Mouse (Mus musculus) adrenal gland, adult 2 months (tissue): ENCODE data around the gene Dtd2. TPM values are rescaled to one million over a fixed set of nuclear protein-coding genes. Genes with fewer than 3 reads are reported as not detected.

Experiments
- DNase-seq: peaks from one replicate; pipeline ENCODE4 v3.0.0; 2021
- long read RNA-seq: library from polyadenylated mRNA; stranded (forward); transcript quantifications from one replicate; pipeline ENCODE4 v2.0.0, GENCODE M21; 2021
- polyA plus RNA-seq: library from polyadenylated mRNA; depleted of rRNA; stranded (reverse); fragments of >200 nt; gene quantifications from 2 replicates; pipeline ENCODE4 v1.2.3, GENCODE M21; 2012; rRNA removed
- total RNA-seq, 2 experiments: library from RNA; stranded (reverse); gene quantifications; 2 replicates each; pipeline ENCODE4 v1.2.3; 2021

The Dtd2 gene
- 10 to 100 TPM; 16.1 to 22.5 TPM for total RNA-seq
- polyA plus RNA-seq: 10.3 and 16.5 TPM in 2 replicates
- long read RNA-seq, transcript Dtd2-201 (3 exons, 2,564 nt): major isoform, 18 of 24 reads
- long read RNA-seq, partial matches to known transcripts: 1 of 24 reads
- long read RNA-seq, other reads (novel, unspliced or antisense): 5 of 24 reads

- peak; percentile 93 for DNase-seq
Observed at GRCm38 (mm10) chr12:52005877-52006632, at the start of gene Dtd2. TSS of gene Dtd2 (minus strand) at chr12:52006501.

- DNase-seq: no peak
Observed at GRCm38 (mm10) chr12:52049324-52049723, 43.0 kb upstream of the Dtd2 start.

- no peak for DNase-seq
Observed at GRCm38 (mm10) chr12:52046371-52046770, 40.1 kb upstream of the Dtd2 start.

GRCm38 (mm10) chr12:52042818-52043336 is 36.6 kb upstream of the Dtd2 start:
- peak; percentile 62 for DNase-seq

GRCm38 (mm10) chr12:52038352-52038751 is 32.1 kb upstream of the Dtd2 start:
- no peak for DNase-seq

- DNase-seq: no peak
Observed at GRCm38 (mm10) chr12:52034956-52035355, 28.7 kb upstream of the Dtd2 start.

GRCm38 (mm10) chr12:52032276-52032675 is 26.0 kb upstream of the Dtd2 start:
- no peak for DNase-seq

GRCm38 (mm10) chr12:52027963-52028362 is 21.7 kb upstream of the Dtd2 start, which contains the start of gene Gpr33:
TSS of gene Gpr33 (minus strand) at chr12:52028063.
- no peak for DNase-seq

- DNase-seq: no peak
Observed at GRCm38 (mm10) chr12:52014494-52015029, 8.3 kb upstream of the Dtd2 start.

- DNase-seq: peak; percentile 51
Observed at GRCm38 (mm10) chr12:52014044-52014443, 7.7 kb upstream of the Dtd2 start.

- no peak for DNase-seq
Observed at GRCm38 (mm10) chr12:52013274-52013673, 7.0 kb upstream of the Dtd2 start.

GRCm38 (mm10) chr12:52012159-52012558 is 5.9 kb upstream of the Dtd2 start:
- DNase-seq: no peak

GRCm38 (mm10) chr12:52010630-52010961 is 4.3 kb upstream of the Dtd2 start:
- DNase-seq: no peak

GRCm38 (mm10) chr12:52009928-52010629 is 3.8 kb upstream of the Dtd2 start:
- DNase-seq: no peak

- DNase-seq: no peak
Observed at GRCm38 (mm10) chr12:52006633-52006994, 313 bp upstream of the Dtd2 start.

- no peak for DNase-seq
Observed at GRCm38 (mm10) chr12:52002746-52003145, 3.6 kb downstream of the Dtd2 start.

- peak; percentile 68 for DNase-seq
Observed at GRCm38 (mm10) chr12:52001544-52001943, 4.8 kb downstream of the Dtd2 start.

GRCm38 (mm10) chr12:51998366-51998932 is 7.9 kb downstream of the Dtd2 start:
- no peak for DNase-seq

GRCm38 (mm10) chr12:51995738-51996536 is 10.4 kb downstream of the Dtd2 start:
- no peak for DNase-seq

- no peak for DNase-seq
Observed at GRCm38 (mm10) chr12:51990629-51991028, 15.7 kb downstream of the Dtd2 start.

GRCm38 (mm10) chr12:51988536-51988935 is 17.8 kb downstream of the Dtd2 start:
- peak; percentile 51 for DNase-seq

GRCm38 (mm10) chr12:51985826-51986225 is 20.5 kb downstream of the Dtd2 start:
- no peak for DNase-seq
